Mouse (Mus musculus): ENCODE results near the gene Cdk11b.
"Not testable (repeated sequence)": the region's sequence is repeated elsewhere in the genome, so short reads cannot be mapped to it uniquely, and the experiment has no call there.

Gene Cdk11b

GRCm38 (mm10) chr4:155606825-155607224, 17.8 kb upstream of the Cdk11b start:
- peak; percentile 21 for DNase-seq

GRCm38 (mm10) chr4:155611860-155612259, 12.8 kb upstream of the Cdk11b start:
- peak; percentile 51 for DNase-seq

GRCm38 (mm10) chr4:155613264-155613663, 11.4 kb upstream of the Cdk11b start:
- DNase-seq = peak; percentile 52

GRCm38 (mm10) chr4:155618321-155618720, 6.3 kb upstream of the Cdk11b start:
- no peak for DNase-seq

GRCm38 (mm10) chr4:155630267-155630666, 5.6 kb downstream of the Cdk11b start:
- DNase-seq = no peak

GRCm38 (mm10) chr4:155635766-155636499, 11.3 kb downstream of the Cdk11b start:
- no peak for DNase-seq

GRCm38 (mm10) chr4:155643531-155643930, 18.9 kb downstream of the Cdk11b start:
- no peak for DNase-seq

GRCm38 (mm10) chr4:155645308-155645707, 20.7 kb downstream of the Cdk11b start, which contains the start of gene Gm10563:
TSS of gene Gm10563 (minus strand) at chr4:155645408.
- not testable (repeated sequence) for DNase-seq

GRCm38 (mm10) chr4:155645721-155646120, 21.1 kb downstream of the Cdk11b start:
- DNase-seq = no peak

GRCm38 (mm10) chr4:155649355-155649754, 24.7 kb downstream of the Cdk11b start:
- peak; percentile 91 for DNase-seq

GRCm38 (mm10) chr4:155651553-155652269, 27.1 kb downstream of the Cdk11b start:
- peak; percentile 97 for DNase-seq

GRCm38 (mm10) chr4:155652283-155653085, 27.8 kb downstream of the Cdk11b start:
- DNase-seq = no peak

GRCm38 (mm10) chr4:155653086-155653450, 28.4 kb downstream of the Cdk11b start, which contains the start of gene Mmp23:
TSS of gene Mmp23 (minus strand) at chr4:155653384.
- peak; percentile 97 for DNase-seq

GRCm38 (mm10) chr4:155653451-155654182, 29.0 kb downstream of the Cdk11b start:
- peak; percentile 96 for DNase-seq

- no peak for DNase-seq
These were observed 29.5 kb downstream of the Cdk11b start for GRCm38 (mm10) chr4:155654183-155654455.

- DNase-seq = peak; percentile 98
These were observed 30.0 kb downstream of the Cdk11b start for GRCm38 (mm10) chr4:155654456-155655298.

- peak; percentile 91 for DNase-seq
These were observed 31.6 kb downstream of the Cdk11b start for GRCm38 (mm10) chr4:155656214-155656751.

GRCm38 (mm10) chr4:155658961-155659360, 34.3 kb downstream of the Cdk11b start:
- DNase-seq = peak; percentile 92

- DNase-seq = peak; percentile 84
These were observed 36.0 kb downstream of the Cdk11b start for GRCm38 (mm10) chr4:155660641-155661040.

- peak; percentile 81 for DNase-seq
These were observed 42.2 kb downstream of the Cdk11b start for GRCm38 (mm10) chr4:155666903-155667302.
